Mouse (Mus musculus) ES-Bruce4 (cell line): ENCODE data around the gene Mmp25. TPM values are rescaled to one million over a fixed set of nuclear protein-coding genes. Genes with fewer than 3 reads are reported as not detected.
A peak's percentile ranks its signal among the peaks of the same experiment; 100 is the strongest.

ENCODE experiments used
- H3K27ac ChIP-seq: 2 replicates; pipeline ENCODE4 v1.5.1; 2012; ENCODE audit warnings: low read length, inconsistent platforms; ENCODE audit not compliant: insufficient read depth
- H3K27me3 ChIP-seq: 2 replicates; pipeline ENCODE4 v1.6.1; 2012; ENCODE audit warnings: mild to moderate bottlenecking, low read length, inconsistent platforms; ENCODE audit not compliant: control insufficient read depth, poor library complexity, insufficient read depth, severe bottlenecking
- H3K36me3 ChIP-seq: 2 replicates; pipeline ENCODE4 v1.6.1; 2012; ENCODE audit warnings: inconsistent platforms, mild to moderate bottlenecking, low read length, moderate library complexity; ENCODE audit not compliant: control insufficient read depth, poor library complexity, insufficient read depth, severe bottlenecking
- H3K4me1 ChIP-seq: one replicate; pipeline ENCODE4 v1.8.1; 2011; ENCODE audit warnings: low read length; ENCODE audit not compliant: control insufficient read depth, insufficient read depth
- H3K4me3 ChIP-seq: 2 replicates; pipeline ENCODE4 v1.5.1; 2011; ENCODE audit warnings: low read depth, mild to moderate bottlenecking, low read length
- H3K9ac ChIP-seq: 2 replicates; pipeline ENCODE4 v1.6.1; 2012; ENCODE audit warnings: low read depth, mild to moderate bottlenecking, inconsistent platforms; ENCODE audit not compliant: poor library complexity, severe bottlenecking
- H3K9me3 ChIP-seq: replicated peaks from 2 replicates; pipeline ENCODE4 v1.6.1; 2012; ENCODE audit warnings: mild to moderate bottlenecking, low read length, inconsistent platforms; ENCODE audit not compliant: control insufficient read depth, poor library complexity, insufficient read depth, severe bottlenecking
- CTCF ChIP-seq: IDR thresholded peaks from one replicate; pipeline ENCODE4 v1.8.1; 2011; ENCODE audit warnings: low read depth, low read length
- EP300 ChIP-seq: IDR thresholded peaks from 2 replicates; pipeline ENCODE4 v1.6.1; 2011; ENCODE audit warnings: low read depth, low read length; ENCODE audit not compliant: insufficient read depth
- POLR2A ChIP-seq: IDR thresholded peaks from one replicate; pipeline ENCODE4 v1.8.1; 2011; ENCODE audit warnings: low read length; ENCODE audit not compliant: insufficient read depth
- polyA plus RNA-seq: library from polyadenylated mRNA; stranded (reverse); fragments of >200 nt; gene quantifications from 2 replicates; pipeline ENCODE4 v1.2.4, GENCODE M21; 2011; ENCODE audit warnings: low read depth; ENCODE audit not compliant: missing spikeins, insufficient read depth, insufficient read length

Gene Mmp25
- polyA plus RNA-seq, 1 experiment = 10.9 TPM

DNA sequence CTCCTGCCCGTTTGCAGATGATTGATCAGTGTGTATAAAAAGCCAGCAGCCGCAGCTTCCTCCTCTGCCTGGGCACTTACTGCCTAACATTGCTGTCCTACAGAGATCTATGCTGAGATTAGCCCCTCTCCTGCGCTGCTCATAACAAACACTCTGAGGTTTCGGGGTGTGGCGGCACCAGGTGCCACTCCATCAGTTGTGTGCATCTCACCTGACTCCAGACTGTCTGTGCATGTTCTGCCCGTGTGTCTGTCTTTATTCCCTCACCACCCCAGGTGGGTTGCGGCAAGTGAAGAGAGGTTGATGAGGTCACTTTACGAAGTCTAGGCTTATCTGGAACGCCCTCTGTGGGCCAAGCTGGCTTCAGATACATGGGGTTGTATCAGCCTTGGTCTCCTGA is 28.0 kb downstream of the Mmp25 start:
- Histone ChIP-seq H3K36me3 (no peaks in the 10 kb centered on the region), H3K4me1 (no peaks in the 10 kb centered on the region), H3K27me3 (no peaks in the 10 kb centered on the region), H3K9ac (no peak overlapping the region), H3K9me3 (no peaks in the 10 kb centered on the region), H3K4me3 (peak overlapping the region; percentile 60), H3K27ac (no peak overlapping the region)
- no peak for TF ChIP-seq POLR2A
- no peak for TF ChIP-seq CTCF
- TF ChIP-seq EP300 = no peak

DNA sequence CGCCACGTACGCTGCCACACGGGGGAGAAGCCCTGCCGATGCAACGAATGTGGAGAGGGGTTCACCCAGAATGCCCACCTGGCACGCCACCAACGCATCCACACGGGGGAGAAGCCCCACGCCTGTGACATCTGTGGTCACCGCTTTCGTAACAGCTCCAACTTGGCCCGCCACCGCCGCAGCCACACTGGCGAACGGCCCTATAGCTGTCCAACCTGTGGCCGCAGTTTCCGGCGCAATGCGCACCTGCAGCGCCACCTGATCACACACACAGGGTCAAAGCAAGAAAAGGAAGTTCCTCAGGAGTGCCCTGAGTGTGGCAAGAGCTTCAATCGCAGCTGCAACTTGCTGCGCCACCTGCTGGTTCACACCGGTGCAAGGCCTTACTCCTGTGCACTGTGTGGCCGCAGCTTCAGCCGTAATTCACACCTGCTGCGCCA is 34.7 kb downstream of the Mmp25 start:
- peak; percentile 58; the same call in 1 of the 2 replicates for TF ChIP-seq EP300
- TF ChIP-seq CTCF = peak; percentile 97
- TF ChIP-seq POLR2A = no peak
- Histone ChIP-seq H3K4me3 (peak overlapping the region; percentile 10), H3K27me3 (no peaks in the 10 kb centered on the region), H3K27ac (no peak overlapping the region), H3K4me1 (no peaks in the 10 kb centered on the region), H3K36me3 (peaks cover 28% of the 10 kb centered on the region), H3K9ac (no peak overlapping the region), H3K9me3 (no peaks in the 10 kb centered on the region)

DNA sequence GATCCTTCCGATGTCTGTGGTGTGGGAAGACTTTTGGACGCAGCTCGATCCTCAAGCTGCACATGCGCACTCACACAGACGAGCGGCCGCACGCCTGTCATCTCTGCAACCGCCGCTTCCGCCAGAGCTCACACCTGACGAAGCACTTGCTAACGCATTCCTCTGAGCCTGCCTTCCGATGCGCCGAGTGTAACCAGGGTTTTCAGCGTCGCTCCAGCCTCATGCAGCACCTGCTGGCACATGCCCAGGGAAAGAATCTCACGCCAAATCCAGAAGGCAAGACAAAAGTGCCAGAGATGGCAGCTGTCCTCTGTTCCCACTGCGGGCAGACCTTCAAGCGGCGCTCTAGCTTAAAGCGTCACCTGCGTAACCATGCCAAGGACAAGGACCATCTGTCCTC is 35.5 kb downstream of the Mmp25 start:
- TF ChIP-seq EP300 = no peak
- no peak for TF ChIP-seq POLR2A
- TF ChIP-seq CTCF = no peak
- Histone ChIP-seq H3K9ac (no peak overlapping the region), H3K9me3 (no peaks in the 10 kb centered on the region), H3K27me3 (no peaks in the 10 kb centered on the region), H3K4me1 (no peaks in the 10 kb centered on the region), H3K27ac (no peak overlapping the region), H3K36me3 (peaks cover 28% of the 10 kb centered on the region), H3K4me3 (no peak overlapping the region)

DNA sequence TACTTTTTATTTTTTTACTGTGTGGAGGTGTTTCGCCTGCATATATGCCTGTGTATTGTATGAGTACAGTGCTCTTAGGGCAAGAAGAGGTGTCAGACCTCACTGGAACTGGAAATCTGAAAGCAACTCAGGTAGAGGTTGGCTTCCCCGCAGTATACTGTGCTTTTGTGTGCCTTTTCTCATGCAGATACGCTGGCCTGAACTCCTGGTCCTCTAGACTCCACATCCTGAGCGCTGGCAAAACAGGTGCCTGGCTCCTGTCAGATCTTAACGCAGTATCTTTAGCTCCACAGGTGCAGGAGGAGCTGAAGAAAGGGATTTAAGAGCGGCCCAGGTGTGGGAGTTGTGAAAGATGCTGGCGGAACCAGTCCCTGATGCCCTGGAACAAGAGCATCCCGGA is 39.9 kb downstream of the Mmp25 start:
- H3K27ac ChIP-seq = peak overlapping the region; percentile 97
- no peaks in the 10 kb centered on the region for H3K27me3 ChIP-seq
- H3K9ac ChIP-seq = peak overlapping the region; percentile 34
- TF ChIP-seq POLR2A = peak; percentile 23
- TF ChIP-seq CTCF = no peak
- peak; percentile 74; the same call in 1 of the 2 replicates for TF ChIP-seq EP300
- H3K36me3 ChIP-seq = peaks cover 26% of the 10 kb centered on the region
- H3K9me3 ChIP-seq = no peaks in the 10 kb centered on the region
- peak overlapping the region; percentile 51 for H3K4me3 ChIP-seq
- no peaks in the 10 kb centered on the region for H3K4me1 ChIP-seq

DNA sequence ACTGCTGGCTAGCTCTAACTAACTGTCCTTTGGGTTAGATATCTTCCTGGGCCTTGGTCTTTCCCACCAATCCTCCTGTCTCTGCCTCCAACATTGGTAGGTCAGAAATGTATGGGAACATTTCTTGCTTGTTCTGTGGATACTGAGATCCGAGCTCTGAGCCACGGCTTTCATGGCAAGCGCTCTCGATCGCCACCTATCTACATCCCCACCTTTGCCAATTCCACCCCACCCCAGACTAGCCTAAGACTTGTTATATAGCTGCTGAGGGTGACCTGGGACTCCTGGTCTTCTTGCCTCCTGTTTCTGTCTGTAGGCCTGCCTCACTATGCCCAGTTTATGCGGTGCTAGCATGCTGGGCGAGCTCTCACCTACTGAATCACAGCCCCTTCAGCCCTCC is 40.7 kb downstream of the Mmp25 start:
- H3K4me3 ChIP-seq = peak overlapping the region; percentile 24; the same call in 1 of the 2 replicates
- peaks cover 25% of the 10 kb centered on the region for H3K36me3 ChIP-seq
- no peaks in the 10 kb centered on the region for H3K4me1 ChIP-seq
- H3K27me3 ChIP-seq = no peaks in the 10 kb centered on the region
- TF ChIP-seq POLR2A (no peak), CTCF (peak; percentile 70), EP300 (0 out of 2 replicates have a peak, but pooled peaks have one; percentile 69)
- H3K9me3 ChIP-seq = no peaks in the 10 kb centered on the region
- peak overlapping the region; percentile 97 for H3K27ac ChIP-seq
- peak overlapping the region; percentile 34 for H3K9ac ChIP-seq

DNA sequence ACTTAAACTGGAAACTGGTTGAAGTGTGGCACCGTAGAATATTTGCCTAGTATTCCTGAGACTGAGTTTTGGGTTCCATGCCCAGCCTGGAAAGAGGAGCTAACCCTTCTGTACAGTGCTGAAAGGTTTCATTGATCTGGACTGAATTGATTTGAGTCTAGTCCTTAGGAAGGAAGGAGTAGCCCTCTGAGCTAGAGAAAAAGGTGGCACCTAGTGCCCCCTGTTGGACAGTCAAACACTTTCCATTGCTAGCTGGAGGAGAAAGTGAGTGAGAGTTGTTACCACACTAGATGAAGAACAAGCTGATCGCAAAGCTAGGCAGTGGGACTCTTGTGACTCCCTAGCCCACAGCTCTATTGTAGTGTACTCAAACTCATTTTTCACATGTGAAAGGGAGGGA is 41.5 kb downstream of the Mmp25 start:
- Histone ChIP-seq H3K4me3 (no peak overlapping the region), H3K27me3 (no peaks in the 10 kb centered on the region), H3K27ac (peak overlapping the region; percentile 97), H3K9me3 (no peaks in the 10 kb centered on the region), H3K36me3 (peaks cover 18% of the 10 kb centered on the region), H3K4me1 (no peaks in the 10 kb centered on the region), H3K9ac (peak overlapping the region; percentile 92)
- TF ChIP-seq EP300 = no peak
- TF ChIP-seq CTCF = peak; percentile 12
